Mouse (Mus musculus) R1 (cell line): ENCODE results near the gene Fgfr2.
A peak's percentile ranks its signal among the peaks of the same experiment; 100 is the strongest.

Source experiments
- DNase-seq: peaks from one replicate; pipeline ENCODE4 v3.0.0-alpha.2; 2018; ENCODE audit warnings: low read depth, low spot score

The Fgfr2 gene

DNA sequence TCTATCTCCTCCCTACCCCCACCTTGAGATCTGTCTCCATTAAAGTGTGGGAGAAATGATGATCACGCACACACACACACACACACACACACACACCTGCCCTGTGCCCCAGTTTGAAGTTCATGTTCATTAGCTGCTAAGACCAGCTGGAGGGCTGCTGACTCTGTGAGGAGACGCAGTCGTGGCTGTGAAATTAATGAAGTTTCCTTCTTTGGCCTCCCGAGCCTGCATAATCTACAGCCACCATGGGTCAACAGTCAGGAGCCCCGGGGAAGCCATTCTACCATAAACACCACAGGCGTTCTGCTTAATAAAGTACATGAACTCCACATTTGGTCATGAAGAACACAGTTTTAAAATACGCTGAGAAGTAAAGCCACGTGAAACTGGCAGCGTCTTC, 706.3 kb downstream of the Fgfr2 start:
- DNase-seq, result no peak

DNA sequence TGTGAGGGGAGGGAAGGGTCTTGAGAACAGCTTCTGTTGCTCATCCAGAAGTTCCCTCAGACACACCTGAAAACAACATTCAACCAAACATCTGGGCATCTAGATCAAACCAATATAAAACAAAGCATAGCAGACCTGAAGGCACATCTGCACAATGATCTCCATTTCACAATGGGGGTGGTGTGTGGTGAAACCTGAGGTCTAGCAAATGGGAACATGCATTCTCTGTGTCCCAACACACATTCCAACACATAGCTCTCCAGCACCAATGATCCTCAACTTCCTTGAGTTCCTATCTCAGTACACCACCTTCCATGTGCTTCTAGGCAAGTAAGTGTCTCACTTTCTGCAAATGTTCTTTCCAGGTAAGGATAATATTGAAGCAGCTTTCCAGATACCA, 707.3 kb downstream of the Fgfr2 start:
- DNase-seq, result no peak

DNA sequence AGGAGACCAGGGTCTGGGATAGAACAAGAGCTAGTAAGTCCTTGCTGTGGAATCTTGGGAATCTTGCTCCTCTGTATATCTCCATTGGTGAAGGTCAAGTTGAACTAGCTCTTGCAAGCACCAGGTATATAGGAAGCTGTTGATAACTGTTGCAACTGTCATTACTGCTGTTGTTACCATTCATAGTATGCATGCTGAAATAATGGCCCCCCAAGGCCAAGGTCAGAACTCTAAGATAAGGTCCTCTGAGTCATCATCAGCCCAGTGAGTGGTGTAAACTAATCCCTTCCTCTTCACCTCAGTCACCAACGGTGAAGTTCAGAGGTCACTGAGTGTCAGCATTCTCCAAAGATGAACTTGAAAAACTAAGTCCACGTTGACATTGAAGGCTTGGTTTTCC, 710.6 kb downstream of the Fgfr2 start:
- peak; percentile 61 for DNase-seq

DNA sequence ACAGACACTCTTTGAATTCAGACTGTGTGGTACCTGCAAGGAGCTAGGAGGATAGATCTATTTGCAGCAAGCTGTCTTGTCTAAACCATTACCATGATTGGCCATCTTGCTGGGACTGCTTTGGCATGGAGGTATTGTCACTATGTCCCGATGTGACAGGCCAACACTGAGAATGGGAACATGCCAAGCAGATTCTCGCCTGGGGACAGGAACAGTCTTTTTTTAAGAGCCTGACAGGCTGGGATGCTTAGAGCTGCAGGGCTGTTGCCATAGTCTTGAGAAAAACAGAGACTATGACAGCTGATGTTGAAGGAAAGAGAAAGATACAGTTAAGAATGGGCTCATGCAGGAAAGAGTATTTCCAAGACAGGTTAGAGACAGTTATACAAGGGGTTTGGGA, 711.4 kb downstream of the Fgfr2 start:
- DNase-seq, result no peak

- DNase-seq, result no peak
These were observed 712.2 kb downstream of the Fgfr2 start for GRCm38 (mm10) chr7:132410958-132411357.

DNA sequence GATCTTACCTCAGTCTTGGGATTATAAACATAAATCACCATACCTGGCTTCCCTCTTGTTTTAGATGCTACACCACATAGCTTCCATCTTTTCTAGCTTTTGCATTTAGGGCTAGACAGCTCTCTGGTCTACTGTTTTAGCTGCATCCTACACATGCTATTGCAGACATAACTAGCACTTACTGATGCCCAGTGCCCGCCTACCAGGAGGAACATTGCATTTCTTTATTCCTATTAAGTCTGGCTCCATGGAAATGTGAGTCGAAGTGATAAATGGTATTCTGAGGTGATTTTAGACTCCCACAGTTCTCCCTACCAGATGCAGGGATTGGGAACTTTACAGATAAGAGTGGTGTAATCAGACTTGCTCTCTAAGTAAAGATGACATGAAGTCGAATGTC, 713.3 kb downstream of the Fgfr2 start:
- DNase-seq, result no peak

- DNase-seq, result no peak
These were observed 720.6 kb downstream of the Fgfr2 start for GRCm38 (mm10) chr7:132402377-132403084.

DNA sequence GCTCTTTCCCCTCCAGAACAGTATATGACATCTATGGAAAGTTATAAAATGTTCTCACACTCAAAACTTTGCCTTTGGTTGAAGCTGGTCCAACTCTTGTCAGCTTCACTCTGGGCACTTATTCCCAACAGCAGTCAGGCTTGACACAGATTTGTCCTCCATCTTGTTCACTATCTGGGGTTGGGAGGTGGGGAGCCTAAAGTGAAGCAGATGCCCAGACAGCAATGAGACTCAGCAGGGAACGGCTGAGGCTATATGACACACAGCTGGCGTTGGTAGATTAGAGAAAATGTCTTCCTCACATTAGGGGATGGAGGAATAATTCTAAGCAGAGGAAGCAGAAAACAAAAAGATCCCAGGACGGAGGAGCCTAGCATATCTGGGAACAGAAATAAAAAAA, 724.7 kb downstream of the Fgfr2 start:
- no peak for DNase-seq

DNA sequence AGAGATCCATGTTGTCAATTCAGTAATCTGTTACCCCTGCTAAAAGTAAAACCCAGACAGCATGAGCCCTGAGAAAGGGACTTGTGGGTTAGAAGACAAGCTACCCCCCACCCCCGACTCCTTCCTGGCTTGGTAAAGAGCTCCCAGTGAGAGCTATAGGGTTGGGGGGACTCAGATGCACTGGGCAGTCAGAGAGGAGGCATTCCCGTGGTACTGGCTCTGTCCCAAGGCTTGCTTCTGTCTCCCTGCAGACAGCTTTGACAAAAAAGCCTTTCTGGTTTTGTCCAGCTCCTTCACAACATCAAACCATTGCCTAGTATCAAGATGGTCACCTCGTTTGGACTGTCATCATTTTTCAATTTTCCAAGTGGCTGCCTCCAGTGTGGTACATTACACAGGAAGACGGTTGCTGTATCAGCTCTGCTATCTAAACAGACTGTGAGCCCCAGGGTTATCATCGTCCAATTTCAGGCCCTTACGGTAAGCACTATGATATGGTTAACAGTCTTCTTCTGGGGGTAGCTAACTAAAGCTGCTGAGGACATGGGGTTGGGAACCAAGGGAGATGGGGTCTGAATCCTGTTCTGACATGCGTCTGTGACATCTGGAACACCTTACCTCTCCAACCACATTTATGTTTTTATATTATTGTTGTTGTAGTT, 726.4 kb downstream of the Fgfr2 start:
- DNase-seq, result no peak

GRCm38 (mm10) chr7:132393582-132394175, 729.5 kb downstream of the Fgfr2 start:
- DNase-seq, result no peak

DNA sequence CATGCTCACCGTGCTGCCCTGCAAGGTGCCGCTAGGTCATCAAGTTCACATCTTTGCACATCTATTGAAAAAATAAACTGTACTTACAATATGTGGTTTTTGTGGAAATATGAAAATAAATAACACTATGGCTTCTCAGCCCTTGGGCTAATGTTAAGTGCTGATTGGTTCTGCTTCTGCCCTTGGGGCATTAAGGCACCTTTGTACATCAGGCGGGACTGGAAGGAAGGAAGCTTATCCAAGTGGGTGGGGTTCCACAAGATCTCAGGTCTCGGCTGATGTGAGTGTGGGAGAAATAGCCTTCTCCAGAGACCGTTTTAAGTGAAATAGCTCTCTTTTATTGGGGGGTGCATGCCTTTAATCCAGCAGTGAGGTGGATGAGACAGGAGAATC, 730.1 kb downstream of the Fgfr2 start:
- no peak for DNase-seq

DNA sequence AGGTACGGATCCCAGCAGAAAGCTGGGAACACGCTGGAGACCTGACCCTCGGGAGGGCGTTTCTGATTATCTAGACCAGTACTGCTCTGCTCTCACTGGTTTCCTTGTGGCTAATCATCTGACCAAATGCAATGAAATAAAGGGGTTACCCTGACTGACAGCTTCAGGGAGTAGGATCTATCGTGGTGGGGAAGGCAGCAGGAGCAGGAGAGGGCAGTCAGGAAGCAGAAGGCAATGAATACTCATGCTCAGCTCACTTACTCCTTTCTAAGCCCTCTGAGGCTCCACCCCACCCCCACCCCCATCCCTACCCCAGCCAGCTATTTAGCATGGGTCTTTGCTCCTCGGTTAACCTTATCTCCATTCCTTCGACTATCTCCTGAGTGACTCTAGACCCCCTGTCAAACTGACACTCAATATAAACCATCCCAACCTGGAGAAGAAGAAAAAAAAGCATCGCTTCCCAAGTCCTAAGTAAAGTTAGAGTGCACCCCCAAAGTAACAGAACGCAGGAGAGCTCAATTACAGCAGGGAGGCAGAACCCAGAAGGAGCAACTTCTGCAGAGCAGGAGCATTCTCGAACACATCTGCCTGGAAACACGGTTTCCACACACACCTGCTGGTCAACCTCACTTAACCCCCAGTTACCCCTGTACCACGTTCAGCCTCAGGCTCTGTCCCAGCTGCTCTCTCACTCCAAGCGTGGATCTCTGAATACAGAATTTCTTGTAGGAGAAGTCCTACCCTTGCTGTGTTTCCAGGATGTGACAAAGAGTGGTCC, 730.7 kb downstream of the Fgfr2 start:
- DNase-seq, result no peak

DNA sequence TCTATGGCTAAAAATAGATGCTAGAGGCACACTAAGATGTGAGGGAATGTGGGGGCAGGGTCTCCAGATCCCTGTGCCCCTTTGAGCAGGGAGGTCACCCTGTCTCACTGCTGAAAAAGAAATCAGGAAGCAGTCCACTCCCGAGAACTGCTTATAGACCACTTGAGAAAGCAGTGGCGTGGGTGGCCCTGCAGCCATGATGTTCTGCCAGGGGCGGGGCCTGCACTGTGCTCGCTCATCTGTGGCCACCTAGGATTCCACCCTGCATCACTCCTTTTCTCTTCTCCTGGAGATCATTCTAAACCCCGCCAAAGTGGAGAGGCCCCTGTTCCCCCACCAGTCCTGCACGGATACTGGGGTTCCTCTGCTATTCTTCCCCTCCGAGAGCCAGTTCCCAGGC, 733.7 kb downstream of the Fgfr2 start:
- no peak for DNase-seq

GRCm38 (mm10) chr7:132387507-132387906, 735.6 kb downstream of the Fgfr2 start:
- no peak for DNase-seq

- no peak for DNase-seq
These were observed 736.8 kb downstream of the Fgfr2 start for GRCm38 (mm10) chr7:132386316-132386715.

DNA sequence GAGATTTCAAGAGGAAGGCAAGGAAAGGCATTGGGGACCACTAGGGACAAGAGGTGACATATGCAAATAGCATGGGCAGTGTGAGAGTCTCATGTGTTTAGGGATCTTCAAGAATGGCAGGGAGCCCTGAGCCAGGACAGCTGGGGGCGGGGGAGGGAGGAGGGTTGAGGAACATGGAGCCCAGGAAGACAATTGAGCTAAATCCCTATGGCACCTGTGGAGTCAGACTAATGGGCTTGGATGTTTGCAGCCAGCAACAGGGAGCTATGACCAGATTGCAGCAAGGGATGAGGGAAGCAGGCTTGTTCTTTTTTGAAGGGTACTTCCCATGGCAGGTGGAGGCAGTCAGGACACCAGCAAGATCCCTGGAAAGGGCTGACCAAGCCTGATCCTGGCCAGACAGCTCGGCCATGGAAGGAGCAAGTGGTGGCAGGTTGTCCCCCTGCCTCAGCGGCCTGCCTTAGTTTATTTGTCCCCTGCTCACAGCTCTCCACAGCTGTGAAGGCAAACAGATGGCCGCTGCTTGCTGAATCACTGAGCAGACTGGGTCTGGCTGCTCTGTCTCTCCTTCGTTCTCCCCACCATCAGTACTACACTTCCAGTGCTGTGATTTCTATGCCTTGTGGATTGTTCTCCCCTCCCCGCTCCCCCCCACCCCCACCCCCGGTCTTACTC, 737.6 kb downstream of the Fgfr2 start:
- no peak for DNase-seq

DNA sequence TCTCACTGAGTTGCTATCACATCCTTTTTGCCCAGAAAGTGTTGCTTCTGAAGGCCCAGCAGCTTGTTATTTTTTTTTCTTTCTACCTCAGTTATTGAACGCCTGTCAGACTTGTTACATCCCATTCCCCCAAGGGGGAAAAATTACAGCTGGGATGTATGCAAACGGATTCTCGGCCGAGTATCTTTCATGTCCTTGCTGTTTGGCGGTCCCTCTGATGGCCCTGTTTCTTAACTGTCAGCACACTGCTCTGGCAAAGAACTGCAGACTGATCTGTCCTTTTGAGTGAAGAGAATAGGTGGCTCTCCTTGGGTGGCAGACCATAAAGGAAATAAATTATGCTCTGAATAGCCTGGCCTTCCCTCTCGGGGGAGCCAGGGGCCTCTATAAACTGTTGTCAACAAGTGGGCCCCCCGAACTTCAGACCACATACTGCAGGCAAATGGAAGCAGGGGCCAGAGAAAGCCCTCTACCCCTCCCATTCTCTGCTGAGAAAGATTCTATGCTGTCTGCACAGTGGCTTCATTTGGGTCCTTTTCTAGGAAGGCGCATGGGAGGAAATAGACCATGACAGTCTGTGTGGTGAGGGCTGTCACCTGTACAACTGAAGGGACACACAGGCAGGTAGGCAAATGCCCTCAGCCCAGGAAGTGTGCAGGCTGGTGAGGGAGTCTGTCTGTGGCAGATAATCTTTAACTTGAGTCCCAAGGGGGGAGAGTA, 738.3 kb downstream of the Fgfr2 start:
- no peak for DNase-seq

DNA sequence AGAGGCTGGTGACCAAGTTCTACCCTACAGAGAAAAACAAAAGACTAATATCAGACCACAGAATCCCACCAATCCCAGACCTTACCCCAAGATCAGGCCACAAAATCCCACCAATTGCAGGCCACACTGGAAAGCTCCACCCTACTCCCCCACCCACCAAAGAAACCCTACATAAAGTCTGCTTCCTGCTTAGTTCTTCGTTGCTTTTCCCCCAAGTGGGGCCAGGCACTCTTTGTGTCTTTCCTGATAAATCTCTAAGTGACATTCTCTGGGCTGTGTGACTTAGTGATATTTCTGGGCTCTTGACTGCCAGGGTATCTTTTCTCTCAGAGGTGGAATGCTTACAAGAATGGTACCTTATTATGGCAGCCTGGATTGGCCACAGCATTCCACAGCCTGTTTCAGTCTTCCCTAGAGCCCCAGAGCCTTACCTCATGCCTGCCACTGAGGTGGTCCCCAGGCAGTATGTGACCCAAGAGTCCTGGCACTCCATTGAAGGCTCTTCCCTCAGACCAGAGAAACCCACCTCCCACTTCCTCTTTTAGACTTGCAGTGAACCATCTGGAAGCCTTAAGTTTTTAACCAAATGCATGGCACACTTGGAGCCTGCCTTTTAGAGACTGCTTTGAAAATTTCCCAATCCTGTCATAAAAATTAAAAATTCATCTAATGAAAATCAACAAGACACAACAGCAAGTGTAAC, 742.4 kb downstream of the Fgfr2 start:
- peak; percentile 21 for DNase-seq

- DNase-seq, result no peak
These were observed 745.2 kb downstream of the Fgfr2 start for GRCm38 (mm10) chr7:132377913-132378312.

- DNase-seq, result no peak
These were observed 749.4 kb downstream of the Fgfr2 start for GRCm38 (mm10) chr7:132373594-132374378.
